Mouse (Mus musculus) embryonic fibroblast, embryonic 13.5 days (primary cell): ENCODE measurements around the gene Hfm1. TPM values are rescaled to one million over a fixed set of nuclear protein-coding genes. Genes with fewer than 3 reads are reported as not detected.

Source experiments
- H3K27ac ChIP-seq: 2 replicates; pipeline ENCODE4 v1.5.1; 2012; ENCODE audit warnings: low read length, control low read depth, inconsistent platforms; ENCODE audit not compliant: insufficient read depth
- H3K4me1 ChIP-seq: 2 replicates; pipeline ENCODE4 v1.6.1; 2011; ENCODE audit warnings: low read length; ENCODE audit not compliant: control insufficient read depth, insufficient read depth
- H3K4me3 ChIP-seq: 2 replicates; pipeline ENCODE4 v1.5.1; 2011; ENCODE audit warnings: mild to moderate bottlenecking, control low read depth, low read length; ENCODE audit not compliant: insufficient read depth
- CTCF ChIP-seq: IDR thresholded peaks from 2 replicates; pipeline ENCODE4 v1.5.1; 2011; ENCODE audit warnings: mild to moderate bottlenecking, control low read depth, low read length, moderate library complexity, borderline replicate concordance; ENCODE audit not compliant: insufficient read depth
- POLR2A ChIP-seq: IDR thresholded peaks from 2 replicates; pipeline ENCODE4 v1.6.1; 2011; ENCODE audit warnings: low read depth, mild to moderate bottlenecking, control low read depth, low read length, moderate library complexity
- polyA plus RNA-seq: library from polyadenylated mRNA; stranded (reverse); fragments of >200 nt; gene quantifications from 2 replicates; pipeline ENCODE4 v1.2.4, GENCODE M21; 2011; ENCODE audit warnings: low read depth; ENCODE audit not compliant: missing spikeins, insufficient read length

Hfm1 gene
- polyA plus RNA-seq, 1 experiment = not detected

DNA sequence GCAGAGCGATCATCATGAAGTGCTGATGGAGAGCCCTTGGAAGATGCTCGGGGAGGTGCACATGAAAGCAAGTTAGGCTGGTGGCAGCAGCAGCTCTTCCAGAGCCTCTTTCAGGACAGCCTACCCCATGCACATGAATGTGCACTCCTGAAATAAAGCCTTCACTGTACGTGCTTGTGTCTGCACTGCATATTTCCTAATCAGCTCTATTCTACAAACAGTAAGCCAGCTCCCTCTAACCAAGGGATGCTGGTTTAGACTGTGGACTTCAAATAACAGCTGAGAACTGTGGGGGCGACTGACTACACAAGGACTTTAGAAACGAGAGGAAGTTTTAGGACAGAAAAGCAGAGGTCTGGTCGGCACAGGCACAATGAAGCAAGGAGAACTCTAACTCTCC lies 111.5 kb downstream of the Hfm1 start:
- no peaks in the 10 kb centered on the region for H3K4me1 ChIP-seq
- H3K4me3 ChIP-seq = no peak overlapping the region
- H3K27ac ChIP-seq = no peak overlapping the region
- TF ChIP-seq CTCF (no peak), POLR2A (no peak)

DNA sequence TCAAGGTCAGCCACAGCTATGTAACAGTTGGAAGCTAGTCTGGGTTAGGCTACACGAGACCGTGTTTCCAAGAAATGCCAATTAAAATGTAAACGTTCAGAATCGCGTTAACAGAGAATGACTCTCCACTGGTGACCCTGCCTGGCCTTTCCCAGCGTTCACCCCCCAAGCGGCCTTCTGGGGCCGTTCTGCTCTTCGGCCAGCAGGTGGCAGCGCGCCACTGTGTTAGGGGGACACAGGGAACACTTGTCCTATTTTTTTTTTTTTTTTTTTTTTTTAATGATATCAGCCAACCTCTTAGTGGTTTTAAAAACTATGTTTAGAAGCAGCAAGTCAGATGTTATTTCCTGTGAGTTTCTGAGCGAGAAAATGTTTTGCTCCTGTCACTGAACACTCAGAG lies 123.0 kb downstream of the Hfm1 start:
- no peak overlapping the region for H3K27ac ChIP-seq
- no peak overlapping the region for H3K4me3 ChIP-seq
- TF ChIP-seq POLR2A = no peak
- peak; percentile 54; the same call in 1 of the 2 replicates for TF ChIP-seq CTCF
- peaks cover 4% of the 10 kb centered on the region; the same call in 1 of the 2 replicates for H3K4me1 ChIP-seq

DNA sequence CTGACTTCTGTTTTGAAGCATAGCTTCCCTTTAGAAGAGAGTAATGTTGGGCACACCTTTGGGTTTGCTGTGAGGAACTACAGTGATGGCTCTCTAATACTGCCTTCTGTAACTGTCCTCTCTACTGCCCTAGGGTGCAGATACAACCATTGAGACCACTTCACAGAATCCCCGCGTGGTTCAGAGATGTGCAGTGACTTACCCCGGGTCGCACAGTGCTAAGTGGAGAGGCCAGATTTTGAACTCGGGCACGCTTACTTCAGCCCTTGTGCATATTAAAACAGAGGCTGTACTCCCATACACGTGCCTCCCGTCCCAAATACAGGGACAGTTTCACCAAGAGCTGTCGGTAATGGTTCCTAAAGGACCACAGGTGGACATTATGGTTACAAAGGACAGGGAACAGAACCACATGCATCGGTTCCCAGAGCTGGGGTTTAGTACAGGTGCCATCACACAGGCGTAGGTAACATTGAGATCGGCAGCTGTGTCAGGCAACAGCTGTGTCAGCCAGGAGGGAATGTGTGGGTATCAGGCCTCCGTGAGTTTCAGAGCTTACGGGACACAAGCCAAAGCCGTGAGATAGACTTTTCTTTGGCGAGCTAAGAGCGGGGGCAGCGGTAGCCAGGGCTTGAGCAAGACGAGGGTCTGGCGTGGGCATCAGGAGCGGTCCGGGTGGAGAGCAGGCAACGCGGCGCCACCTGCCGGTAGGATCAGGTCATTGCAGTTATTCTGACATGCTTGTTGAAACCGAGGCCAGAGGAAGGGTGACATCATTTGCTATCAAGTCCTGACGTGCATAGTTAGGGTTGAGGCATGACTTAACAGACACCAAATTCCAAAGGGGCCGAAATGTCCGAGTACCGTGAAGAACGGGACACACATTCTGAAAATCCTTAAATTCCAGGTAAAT lies 124.0 kb downstream of the Hfm1 start:
- peaks cover 4% of the 10 kb centered on the region; the same call in 1 of the 2 replicates for H3K4me1 ChIP-seq
- TF ChIP-seq POLR2A = no peak
- TF ChIP-seq CTCF = peak; percentile 98
- H3K4me3 ChIP-seq = no peak overlapping the region
- no peak overlapping the region for H3K27ac ChIP-seq

DNA sequence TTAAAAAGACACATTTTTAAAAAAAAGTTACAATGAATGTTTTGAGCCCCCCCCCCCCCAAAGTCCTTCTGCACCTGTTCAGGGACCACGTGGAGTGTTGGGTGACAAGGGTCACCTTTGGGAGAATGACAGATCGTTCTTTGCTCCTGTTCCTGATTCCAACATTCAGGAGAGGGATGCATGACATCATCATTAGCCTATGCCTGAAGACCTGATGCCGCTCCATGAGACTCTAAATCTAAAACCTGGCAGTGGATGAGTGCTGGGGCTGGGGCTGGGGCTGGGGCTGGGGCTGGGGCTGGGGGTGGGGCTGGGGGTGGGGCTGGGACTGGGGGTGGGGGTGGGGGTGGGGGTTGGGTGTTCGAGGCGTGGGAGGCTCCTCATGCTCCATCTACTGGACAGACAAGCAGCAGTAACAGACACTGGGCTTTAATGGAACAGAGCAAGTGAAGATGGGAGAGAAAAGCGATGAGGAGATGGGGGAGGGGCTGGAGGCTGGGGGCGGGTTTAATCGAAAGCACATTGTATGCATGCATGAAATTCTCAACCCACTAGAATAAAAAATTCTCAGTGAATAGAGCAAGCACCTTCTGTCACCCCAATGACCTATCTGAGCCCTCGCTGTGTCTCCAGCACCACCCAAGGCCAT lies 124.8 kb downstream of the Hfm1 start:
- Histone ChIP-seq H3K4me3 (no peak overlapping the region), H3K4me1 (peaks cover 4% of the 10 kb centered on the region; the same call in 1 of the 2 replicates), H3K27ac (no peak overlapping the region)
- TF ChIP-seq CTCF = no peak
- no peak for TF ChIP-seq POLR2A

DNA sequence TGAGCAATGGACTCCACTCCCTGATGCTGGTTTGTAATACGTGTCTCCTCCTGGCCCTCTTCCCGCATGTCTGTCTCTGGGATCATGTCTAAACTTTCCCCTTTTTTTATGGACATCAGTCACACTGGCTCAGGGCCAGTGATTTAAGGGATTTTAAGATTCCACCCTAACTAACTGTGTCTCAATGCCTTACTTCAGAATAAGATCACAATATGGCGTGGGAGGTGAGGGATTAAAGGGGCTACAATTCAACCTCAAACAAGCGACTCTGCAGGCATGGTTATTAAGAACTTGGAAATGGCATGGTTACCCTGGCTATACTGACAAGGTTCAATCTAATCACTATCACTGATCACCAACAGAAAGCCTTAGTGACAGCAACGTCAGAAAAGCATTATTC lies 128.2 kb downstream of the Hfm1 start:
- no peak overlapping the region for H3K27ac ChIP-seq
- no peak overlapping the region for H3K4me3 ChIP-seq
- H3K4me1 ChIP-seq = no peaks in the 10 kb centered on the region
- TF ChIP-seq POLR2A = no peak
- no peak for TF ChIP-seq CTCF

DNA sequence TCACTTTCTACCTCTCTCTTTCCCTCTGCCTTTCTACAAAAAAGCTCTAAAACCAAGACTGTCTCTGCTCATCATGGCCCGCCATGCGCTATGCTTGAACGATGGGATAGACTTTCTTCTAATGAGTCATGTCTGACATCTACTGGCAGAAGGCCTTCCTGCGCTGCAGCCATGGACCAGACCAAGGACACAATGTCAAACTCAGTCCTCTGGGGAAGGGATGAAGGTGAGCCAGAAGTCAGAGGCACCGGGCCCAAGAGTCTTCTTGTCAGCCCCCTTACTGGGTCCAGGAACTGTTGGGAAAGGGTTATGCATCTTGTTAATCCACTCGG lies 134.9 kb downstream of the Hfm1 start:
- Histone ChIP-seq H3K4me3 (no peak overlapping the region), H3K27ac (no peak overlapping the region), H3K4me1 (no peaks in the 10 kb centered on the region)
- TF ChIP-seq POLR2A (no peak), CTCF (peak; percentile 83)

DNA sequence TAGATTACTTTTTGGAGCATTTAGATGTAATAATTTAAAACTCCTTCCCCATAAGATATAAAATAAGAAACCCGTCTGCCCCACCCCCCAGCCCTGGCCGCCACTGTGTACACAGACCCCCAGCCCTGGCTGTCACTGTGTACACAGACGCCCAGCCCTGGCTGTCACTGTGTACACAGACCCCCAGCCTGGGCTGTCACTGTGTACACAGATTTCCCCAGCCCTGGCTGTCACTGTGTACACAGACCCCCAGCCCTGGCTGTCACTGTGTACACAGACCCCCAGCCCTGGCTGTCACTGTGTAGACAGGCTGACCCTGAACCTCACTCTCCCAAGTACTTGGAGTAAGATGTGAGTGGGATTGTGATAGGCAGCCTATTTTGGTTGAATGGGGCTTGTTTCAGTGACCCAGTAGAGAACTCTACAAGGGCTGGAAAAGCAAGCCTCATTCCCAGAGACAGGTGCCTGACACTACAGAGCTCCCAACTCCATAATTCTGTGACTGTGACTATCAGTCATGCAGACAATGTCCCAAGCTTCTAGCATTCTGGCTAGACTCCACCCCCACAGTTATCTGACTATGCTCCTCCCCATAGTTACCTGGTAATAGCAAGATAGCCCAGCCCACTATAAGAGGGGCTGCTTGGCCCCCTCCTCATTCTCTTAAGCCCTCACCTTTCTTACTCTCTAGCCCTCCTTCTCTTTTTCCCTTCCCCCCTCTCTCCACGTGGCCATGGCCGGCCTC lies 135.5 kb downstream of the Hfm1 start:
- Histone ChIP-seq H3K27ac (no peak overlapping the region), H3K4me1 (no peaks in the 10 kb centered on the region), H3K4me3 (no peak overlapping the region)
- TF ChIP-seq POLR2A (no peak), CTCF (no peak)

Other genes starting within 250 kb of the Hfm1 start
- gene Zfp644, start 229.0 kb downstream of the Hfm1 start, polyA plus RNA-seq = 52.3 and 53.7 TPM in 2 replicates
- 10.3 and 17.1 TPM in 2 replicates for gene Cdc7, start 38.0 kb upstream of the Hfm1 start, polyA plus RNA-seq